Mouse (Mus musculus) E14TG2a.4 (cell line): ENCODE results near the gene Pla2g3.

Experiments used
- CTCF ChIP-seq: conservative IDR thresholded peaks from 2 replicates; pipeline ENCODE4 v1.5.1; 2014; ENCODE audit warnings: low read length
- NANOG ChIP-seq: IDR thresholded peaks from 2 replicates; pipeline ENCODE4 v1.6.1; 2014; ENCODE audit warnings: borderline replicate concordance, low read length, mixed read lengths
- POU5F1 ChIP-seq: IDR thresholded peaks from 2 replicates; pipeline ENCODE4 v1.6.1; 2014; ENCODE audit warnings: low read length, borderline replicate concordance

DNA sequence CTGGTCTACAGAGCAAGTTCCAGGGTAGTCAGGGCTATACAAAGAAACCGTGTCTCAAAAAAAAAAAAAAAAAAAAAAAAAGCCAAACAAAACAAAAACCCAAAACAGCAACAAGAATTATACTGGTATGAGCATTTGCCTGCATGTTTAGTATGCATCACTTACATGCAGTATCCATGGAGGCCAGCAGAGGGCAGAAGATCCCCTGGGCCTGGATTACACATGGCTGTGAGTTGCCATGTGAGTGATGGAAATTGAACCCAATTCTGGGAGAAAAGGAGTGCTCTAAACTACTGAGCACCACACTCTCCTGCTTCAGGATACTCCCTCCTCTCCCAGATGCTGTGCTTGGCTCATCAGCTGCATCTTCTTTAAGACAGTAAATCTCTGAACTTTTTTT, 31.7 kb upstream of the Pla2g3 start:
- TF ChIP-seq CTCF = peak; percentile 92
- TF ChIP-seq POU5F1 = no peak
- TF ChIP-seq NANOG = no peak
